Mouse (Mus musculus): ENCODE results near the gene Krt7. TPM values are rescaled to one million over a fixed set of nuclear protein-coding genes. Genes with fewer than 3 reads are reported as not detected.
A peak's percentile ranks its signal among the peaks of the same experiment; 100 is the strongest.

The Krt7 gene
- total RNA-seq, 2 experiments from 2014 or later = not detected

DNA sequence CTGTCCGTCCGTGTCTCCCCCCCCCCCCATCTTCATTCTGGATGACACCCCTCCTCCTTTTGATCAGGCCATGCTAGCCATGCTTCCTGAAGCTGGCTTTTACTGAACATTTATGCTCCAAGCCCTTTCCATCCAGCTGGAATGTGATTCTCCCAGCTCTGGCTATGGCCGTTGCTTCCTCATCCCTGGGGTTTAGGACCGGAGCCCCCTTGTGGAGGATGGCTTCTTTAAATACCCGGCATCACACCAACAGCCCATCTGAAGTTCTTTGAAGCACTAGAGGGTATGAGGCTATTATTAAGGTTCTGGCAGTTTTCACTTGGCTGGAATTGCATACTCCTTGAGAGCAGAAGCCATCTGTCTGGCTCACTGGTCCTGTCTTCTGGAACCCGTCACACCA, 10.1 kb downstream of the Krt7 start:
- no peak overlapping the region for H3K4me3 ChIP-seq
- peak in 1 of 2 experiments; percentile 4 for DNase-seq (ENCODE audit: low spot score in 2 of 2)
- no peak overlapping the region for H3K27ac ChIP-seq
- peak; percentile 62 for TF ChIP-seq CTCF (conservative IDR thresholded peaks at IDR 0.05)

GRCm38 (mm10) chr15:101424914-101425313, 14.1 kb downstream of the Krt7 start:
- Histone ChIP-seq H3K4me3 (no peak overlapping the region), H3K27ac (no peak overlapping the region)
- TF ChIP-seq CTCF (conservative IDR thresholded peaks at IDR 0.05) = no peak
- no peak for DNase-seq (ENCODE audit: low spot score in 2 of 2)

- no peak for TF ChIP-seq CTCF (conservative IDR thresholded peaks at IDR 0.05)
- no peak overlapping the region for H3K4me3 ChIP-seq
- DNase-seq (ENCODE audit: low spot score in 2 of 2) = no peak
- no peak overlapping the region for H3K27ac ChIP-seq
These were observed 25.8 kb downstream of the Krt7 start for GRCm38 (mm10) chr15:101436611-101437010.

GRCm38 (mm10) chr15:101438555-101438954, 27.7 kb downstream of the Krt7 start, which contains the start of gene Krt87:
Krt87 (minus strand) TSS chr15:101438804.
- DNase-seq (ENCODE audit: low spot score in 2 of 2) = no peak
- H3K4me3 ChIP-seq = peak within 1 kb of the TSS; percentile 43
- no peak within 1 kb of the TSS for H3K27ac ChIP-seq
- no peak for TF ChIP-seq CTCF (conservative IDR thresholded peaks at IDR 0.05)

- no peak for TF ChIP-seq CTCF (conservative IDR thresholded peaks at IDR 0.05)
- peak overlapping the region; percentile 79 for H3K27ac ChIP-seq
- peak; percentile 32 to 35 for DNase-seq (ENCODE audit: low spot score in 2 of 2)
- H3K4me3 ChIP-seq = no peak overlapping the region
These were observed 30.0 kb downstream of the Krt7 start for GRCm38 (mm10) chr15:101440837-101441236.

GRCm38 (mm10) chr15:101446572-101446971, 35.7 kb downstream of the Krt7 start:
- Histone ChIP-seq H3K4me3 (no peak overlapping the region; the same call in 1 of the 2 replicates), H3K27ac (no peak overlapping the region)
- TF ChIP-seq CTCF (conservative IDR thresholded peaks at IDR 0.05) = no peak
- no peak for DNase-seq (ENCODE audit: low spot score in 2 of 2)

DNA sequence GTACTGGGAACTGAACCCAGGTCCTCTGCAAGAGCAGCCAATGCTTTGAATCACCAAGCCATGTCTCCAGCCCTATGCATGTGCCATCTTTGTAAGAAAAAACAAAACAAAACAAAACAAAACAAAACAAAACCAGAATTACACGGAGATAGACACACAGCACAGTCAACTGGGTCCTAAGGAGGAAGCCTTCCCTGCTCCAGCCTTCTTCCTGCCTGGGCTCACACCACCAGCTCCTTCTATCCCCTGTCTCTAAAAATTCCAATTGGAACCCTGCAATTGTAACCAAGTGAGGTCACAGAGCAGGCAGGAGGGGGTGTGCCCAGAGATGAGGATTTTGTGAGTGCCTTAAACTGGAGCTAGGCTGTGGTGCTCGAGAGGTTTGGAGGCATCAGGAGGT, 36.6 kb downstream of the Krt7 start, which contains the start of gene Krt88:
TSS of gene Krt88 (plus strand) at position 301 of the 400 bp plus-strand sequence.
- TF ChIP-seq CTCF (conservative IDR thresholded peaks at IDR 0.05) = no peak
- no peak for DNase-seq (ENCODE audit: low spot score in 2 of 2)
- Histone ChIP-seq H3K27ac (no peak within 1 kb of the TSS), H3K4me3 (no peak within 1 kb of the TSS; the same call in 1 of the 2 replicates)

- H3K4me3 ChIP-seq = no peak overlapping the region
- DNase-seq (ENCODE audit: low spot score in 2 of 2) = peak; percentile 69 to 82
- no peak overlapping the region for H3K27ac ChIP-seq
- TF ChIP-seq CTCF (conservative IDR thresholded peaks at IDR 0.05) = peak; percentile 89
These were observed 42.4 kb downstream of the Krt7 start for GRCm38 (mm10) chr15:101453093-101453736.

DNA sequence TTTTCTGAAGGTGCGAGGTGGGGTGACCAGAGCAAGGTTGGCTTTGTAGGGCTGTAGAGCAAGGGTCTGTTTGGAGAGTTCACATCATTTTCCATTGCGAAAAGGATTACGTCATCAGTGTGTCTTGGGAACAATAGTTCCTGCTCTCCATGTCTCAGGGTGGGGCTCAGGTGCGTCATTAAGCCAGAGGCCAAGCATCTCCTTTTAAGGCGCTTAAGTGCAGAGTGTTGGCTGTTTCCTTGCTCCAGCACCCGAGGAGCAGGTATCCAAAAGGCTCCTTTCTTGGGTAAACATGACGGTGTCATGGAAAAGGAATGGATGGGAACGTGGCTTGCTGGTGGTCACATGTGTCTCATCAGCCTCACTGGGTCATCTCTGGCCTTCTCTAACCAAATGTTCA, 43.9 kb downstream of the Krt7 start:
- no peak overlapping the region for H3K4me3 ChIP-seq
- TF ChIP-seq CTCF (conservative IDR thresholded peaks at IDR 0.05) = no peak
- no peak overlapping the region for H3K27ac ChIP-seq
- no peak for DNase-seq (ENCODE audit: low spot score in 2 of 2)

GRCm38 (mm10) chr15:101455292-101455691, 44.4 kb downstream of the Krt7 start:
- no peak for TF ChIP-seq CTCF (conservative IDR thresholded peaks at IDR 0.05)
- no peak for DNase-seq (ENCODE audit: low spot score in 2 of 2)
- Histone ChIP-seq H3K27ac (no peak overlapping the region), H3K4me3 (no peak overlapping the region)

GRCm38 (mm10) chr15:101455891-101456290, 45.0 kb downstream of the Krt7 start:
- Histone ChIP-seq H3K4me3 (no peak overlapping the region), H3K27ac (no peak overlapping the region)
- no peak for DNase-seq (ENCODE audit: low spot score in 2 of 2)
- peak; percentile 28; the same call in 1 of the 2 replicates for TF ChIP-seq CTCF (conservative IDR thresholded peaks at IDR 0.05)

DNA sequence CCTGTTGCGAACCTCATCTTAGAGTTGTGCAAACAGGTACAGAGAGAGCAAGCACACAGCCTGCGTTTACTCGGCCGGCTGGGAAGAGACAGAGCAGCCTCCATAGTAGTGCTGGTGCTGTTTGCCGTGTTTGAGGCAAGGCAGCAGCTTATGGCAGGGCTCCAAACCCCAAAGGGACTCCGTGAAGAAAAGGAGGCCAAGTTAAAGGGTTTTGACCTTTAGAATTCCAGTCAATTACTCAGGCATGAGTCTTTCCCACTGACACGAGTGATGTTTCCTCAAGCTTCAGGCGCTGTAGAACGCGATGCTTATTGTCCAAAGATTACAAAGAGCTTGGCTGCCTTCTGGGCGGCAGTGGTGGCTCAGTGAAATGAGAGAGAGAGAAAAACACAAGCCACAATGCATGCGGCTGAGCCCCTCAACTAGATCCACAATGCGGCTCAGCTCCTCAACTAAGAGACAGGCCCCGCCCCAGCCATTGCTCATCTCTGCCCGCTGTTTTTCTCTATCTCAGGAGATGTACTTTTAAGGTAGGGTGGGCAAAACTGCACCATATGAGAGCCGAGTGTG, 47.6 kb downstream of the Krt7 start:
- TF ChIP-seq CTCF (conservative IDR thresholded peaks at IDR 0.05) = no peak
- no peak overlapping the region for H3K4me3 ChIP-seq
- H3K27ac ChIP-seq = no peak overlapping the region
- no peak for DNase-seq (ENCODE audit: low spot score in 2 of 2)

DNA sequence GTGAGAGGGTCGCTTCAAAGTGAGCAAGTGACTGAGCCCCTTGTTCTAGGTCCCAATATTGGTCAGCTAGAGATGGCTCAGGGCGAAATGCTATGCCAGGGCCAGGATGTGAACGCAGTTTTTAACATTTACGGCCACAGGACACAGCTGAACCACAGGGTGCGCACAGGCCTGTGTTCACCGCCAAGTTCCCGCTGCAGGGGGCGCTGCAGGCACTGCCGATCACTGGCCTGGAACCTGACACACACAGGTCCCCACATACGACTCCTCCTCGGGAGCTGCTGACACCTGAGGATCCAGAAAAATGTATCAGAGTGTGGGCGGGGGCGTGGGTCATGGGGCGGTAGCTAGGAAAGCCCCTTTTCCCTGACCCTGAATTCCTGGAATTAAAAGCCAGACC, 48.4 kb downstream of the Krt7 start:
- no peak overlapping the region for H3K4me3 ChIP-seq
- peak; percentile 47 for TF ChIP-seq CTCF (conservative IDR thresholded peaks at IDR 0.05)
- DNase-seq (ENCODE audit: low spot score in 2 of 2) = no peak
- no peak overlapping the region for H3K27ac ChIP-seq

GRCm38 (mm10) chr15:101463651-101464050, 52.8 kb downstream of the Krt7 start, which contains the start of gene Krt81:
Krt81 (minus strand) TSS chr15:101463751.
- H3K27ac ChIP-seq = no peak within 1 kb of the TSS
- no peak within 1 kb of the TSS for H3K4me3 ChIP-seq
- no peak for DNase-seq (ENCODE audit: low spot score in 2 of 2)
- no peak for TF ChIP-seq CTCF (conservative IDR thresholded peaks at IDR 0.05)

Measured in layer of hippocampus, adult 2 months (tissue).